ENCODE assay signal across 21 mouse cellular contexts in the genomic region with DNA sequence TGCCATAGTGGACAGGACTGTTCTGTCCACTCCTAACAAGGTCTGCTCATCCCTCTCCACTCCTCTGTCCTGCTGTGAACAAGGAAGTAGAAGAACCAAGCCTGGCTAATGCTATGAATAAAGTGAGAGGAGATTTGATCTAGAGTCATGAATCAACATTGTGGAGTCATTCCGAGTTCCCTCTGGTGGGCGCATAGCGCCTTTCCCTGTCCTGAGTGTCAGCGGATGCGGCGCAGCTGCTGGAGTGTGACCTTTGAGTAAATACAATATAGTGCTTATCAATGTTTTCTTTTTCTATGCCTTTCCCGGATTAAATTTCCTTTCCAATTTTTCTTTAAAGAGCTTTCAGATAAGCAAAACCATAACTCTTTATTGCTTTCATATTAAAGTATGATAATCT.
DNase-seq lines count a peak whose midpoint lies in the region; TF ChIP-seq lines count a peak whose summit lies in the region.
"Had no signal": no experiment of that assay in that cellular context is flagged by ENCODE, and none has a peak within 500 bp of the region (broad histone marks: within the 10 kb centered on the region; RNA-seq: fewer than 3 reads in every experiment).

No protein-coding gene starts in this region.

- TF ChIP-seq POLR2A in lung, adult 2 months (IDR thresholded peaks at IDR 0.05; ENCODE audit: borderline replicate concordance, extremely low read depth, low read depth, low read length): no peak

- intact Hi-C loops in heart, postnatal 14 days (cut with DNase I): no loop called here

- TF ChIP-seq CTCF in lung, adult 2 months (IDR thresholded peaks at IDR 0.05; ENCODE audit: insufficient read depth, low read length): no peak

- 0 out of 2 replicates have a peak, but pooled peaks cover 2% of the 10 kb centered on the region for H3K4me1 ChIP-seq in lung, adult 2 months (ENCODE audit: control insufficient read depth, insufficient read depth, low read length)
- H3K4me1 ChIP-seq: forebrain, embryonic 13.5 days; midbrain, embryonic 13.5 days; neural tube, embryonic 13.5 days had no signal

- no peak overlapping the region for H3K4me3 ChIP-seq in lung, adult 2 months (replicated peaks; ENCODE audit: extremely low read depth, low read depth, low read length)
- H3K4me3 ChIP-seq: forebrain, embryonic 13.5 days; liver, embryonic 15.5 days; midbrain, embryonic 13.5 days; neural tube, embryonic 13.5 days had no signal

- 62% methylated on average over 7 of the region's 7 CpGs for WGBS in lung, adult 2 months

- DNase-seq in heart, postnatal 4 days: peak; percentile 21
- DNase-seq in heart, postnatal 14 days: no peak
- peak; percentile 10 to 30 for DNase-seq in lung, adult 18-20 months
- DNase-seq in lung, adult 2 months: no peak
- peak; percentile 74 for DNase-seq in lung, postnatal 10 days
- DNase-seq in adrenal gland, adult 2 months: no peak
- no peak for DNase-seq in embryo, embryonic 9.5 days (ENCODE audit: extremely low spot score)
- DNase-seq: adrenal gland, adult 8-10 months; cerebellum, adult 2 months; cerebellum, postnatal 14 days; gastrocnemius, postnatal 10 days; heart, adult 11 months; layer of hippocampus, adult 9-11 months; liver; right cerebral cortex, postnatal 4 days; thymus, adult 18-20 months; thymus, postnatal 4 days had no signal

Comparison
In these comparisons a context has a peak if more than half of its experiments do, and no peak if none do; other contexts are left out.
1. DNase-seq: peak in heart, postnatal 4 days (single experiment), lung, adult 18-20 months (2 of 2) and lung, postnatal 10 days (single experiment); none in heart, postnatal 14 days (0 of 2), lung, adult 2 months (single experiment), adrenal gland, adult 2 months (single experiment) and embryo, embryonic 9.5 days (single experiment).